Mouse (Mus musculus): ENCODE data around the gene Rad23a. TPM values are rescaled to one million over a fixed set of nuclear protein-coding genes. Genes with fewer than 3 reads are reported as not detected.

Gene Rad23a
- polyA plus RNA-seq, 1 experiment from 2014 or later, result 108 TPM

GRCm38 (mm10) chr8:84784681-84785505, 55.6 kb downstream of the Rad23a start:
- Histone ChIP-seq H3K27ac (replicated peaks) (no peak overlapping the region), H3K4me2 (peak overlapping the region; percentile 59), H3K9ac (peak overlapping the region; percentile 48), H3K9me3 (no peaks in the 10 kb centered on the region), H3K27me3 (replicated peaks) (peaks cover 100% of the 10 kb centered on the region), H3K4me1 (peaks cover 77% of the 10 kb centered on the region), H3K36me3 (no peaks in the 10 kb centered on the region), H3K4me3 (peak overlapping the region; percentile 35)
- ATAC-seq (ENCODE audit: extremely low read depth, insufficient number of reproducible peaks, low FRiP score, low TSS enrichment), result no peak; the same call in 1 of the 2 replicates
- 4% methylated on average over 48 of the region's 48 CpGs for WGBS

Small RNA genes lying within 50 kb of the gene (microRNA-seq; reads per million reads assigned to microRNA genes)
- gene Mir7069, result 3.7 reads per million, percentile 15 among the genes with 10 or more reads in this experiment

Other genes with a start within 250 kb of the Rad23a start
- 43.0 and 44.8 TPM in 2 replicates for gene Ier2, start 177.8 kb downstream of the Rad23a start, polyA plus RNA-seq (2015; fragmentation: Nextera tagmentation; extraction: Ambion mirVana)
- 47.6 and 51.6 TPM in 2 replicates for gene Trmt1, start 154.4 kb downstream of the Rad23a start, polyA plus RNA-seq (2015; fragmentation: Nextera tagmentation; extraction: Ambion mirVana)
- gene Nacc1, start 152.8 kb downstream of the Rad23a start, polyA plus RNA-seq (2015; fragmentation: Nextera tagmentation; extraction: Ambion mirVana), result 15.1 and 15.7 TPM in 2 replicates
- 15.4 and 17.1 TPM in 2 replicates for gene Lyl1, start 139.2 kb downstream of the Rad23a start, polyA plus RNA-seq (2015; fragmentation: Nextera tagmentation; extraction: Ambion mirVana)
- gene G430095P16Rik, start 117.7 kb downstream of the Rad23a start, polyA plus RNA-seq (2015; fragmentation: Nextera tagmentation; extraction: Ambion mirVana), result 7.8 and 8.9 TPM in 2 replicates
- gene Nfix, start 40.3 kb downstream of the Rad23a start, polyA plus RNA-seq (2015; fragmentation: Nextera tagmentation; extraction: Ambion mirVana), result 10.0 and 11.7 TPM in 2 replicates
- 6.3 and 6.6 TPM in 2 replicates for gene Dand5, start 17.8 kb downstream of the Rad23a start, polyA plus RNA-seq (2015; fragmentation: Nextera tagmentation; extraction: Ambion mirVana)
- 50.2 and 52.3 TPM in 2 replicates for gene Gadd45gip1, start 9.1 kb downstream of the Rad23a start, polyA plus RNA-seq (2015; fragmentation: Nextera tagmentation; extraction: Ambion mirVana)
- 711 and 772 TPM in 2 replicates for gene Calr, start 6.3 kb upstream of the Rad23a start, polyA plus RNA-seq (2015; fragmentation: Nextera tagmentation; extraction: Ambion mirVana)
- 58.3 and 63.1 TPM in 2 replicates for gene Farsa, start 16.3 kb upstream of the Rad23a start, polyA plus RNA-seq (2015; fragmentation: Nextera tagmentation; extraction: Ambion mirVana)
- 37.2 and 38.5 TPM in 2 replicates for gene Syce2, start 31.4 kb upstream of the Rad23a start, polyA plus RNA-seq (2015; fragmentation: Nextera tagmentation; extraction: Ambion mirVana)
- gene Gcdh, start 53.3 kb upstream of the Rad23a start, polyA plus RNA-seq (2015; fragmentation: Nextera tagmentation; extraction: Ambion mirVana), result 31.0 and 37.5 TPM in 2 replicates
- gene Klf1, start 61.3 kb upstream of the Rad23a start, polyA plus RNA-seq (2015; fragmentation: Nextera tagmentation; extraction: Ambion mirVana), result 4.9 and 15.6 TPM in 2 replicates
- gene Dnase2a, start 67.9 kb upstream of the Rad23a start, polyA plus RNA-seq (2015; fragmentation: Nextera tagmentation; extraction: Ambion mirVana), result 5.3 and 5.9 TPM in 2 replicates
- 0.11 and 0.19 TPM in 2 replicates for gene Mast1, start 96.7 kb upstream of the Rad23a start, polyA plus RNA-seq (2015; fragmentation: Nextera tagmentation; extraction: Ambion mirVana)
- 0.17 and 0.32 TPM in 2 replicates for gene Rtbdn, start 106.3 kb upstream of the Rad23a start, polyA plus RNA-seq (2015; fragmentation: Nextera tagmentation; extraction: Ambion mirVana)
- not detected in 2 replicates for gene Gm49661, start 128.8 kb upstream of the Rad23a start, polyA plus RNA-seq (2015; fragmentation: Nextera tagmentation; extraction: Ambion mirVana)
- gene Prdx2, start 128.9 kb upstream of the Rad23a start, polyA plus RNA-seq (2015; fragmentation: Nextera tagmentation; extraction: Ambion mirVana), result 733 and 747 TPM in 2 replicates
- gene Rnaseh2a, start 129.1 kb upstream of the Rad23a start, polyA plus RNA-seq (2015; fragmentation: Nextera tagmentation; extraction: Ambion mirVana), result 82.8 and 83.4 TPM in 2 replicates
- gene Junb, start 138.1 kb upstream of the Rad23a start, polyA plus RNA-seq (2015; fragmentation: Nextera tagmentation; extraction: Ambion mirVana), result 12.8 and 12.9 TPM in 2 replicates
- gene Hook2, start 149.9 kb upstream of the Rad23a start, polyA plus RNA-seq (2015; fragmentation: Nextera tagmentation; extraction: Ambion mirVana), result 7.2 and 7.3 TPM in 2 replicates
- not detected in 2 replicates for gene Best2, start 173.9 kb upstream of the Rad23a start, polyA plus RNA-seq (2015; fragmentation: Nextera tagmentation; extraction: Ambion mirVana)
- 113 and 127 TPM in 2 replicates for gene Asna1, start 184.6 kb upstream of the Rad23a start, polyA plus RNA-seq (2015; fragmentation: Nextera tagmentation; extraction: Ambion mirVana)
- 73.4 and 75.1 TPM in 2 replicates for gene Trir, start 186.2 kb upstream of the Rad23a start, polyA plus RNA-seq (2015; fragmentation: Nextera tagmentation; extraction: Ambion mirVana)
- gene Tnpo2, start 196.2 kb upstream of the Rad23a start, polyA plus RNA-seq (2015; fragmentation: Nextera tagmentation; extraction: Ambion mirVana), result 23.2 and 25.3 TPM in 2 replicates
- 18.5 and 19.8 TPM in 2 replicates for gene Fbxw9, start 219.4 kb upstream of the Rad23a start, polyA plus RNA-seq (2015; fragmentation: Nextera tagmentation; extraction: Ambion mirVana)
- gene Gm5741, start 227.3 kb upstream of the Rad23a start, polyA plus RNA-seq (2015; fragmentation: Nextera tagmentation; extraction: Ambion mirVana), result 0.57 TPM in 1 of 2 replicates, not detected in the other
- 51.9 and 60.4 TPM in 2 replicates for gene Dhps, start 231.1 kb upstream of the Rad23a start, polyA plus RNA-seq (2015; fragmentation: Nextera tagmentation; extraction: Ambion mirVana)
- 118 and 120 TPM in 2 replicates for gene Wdr83os, start 240.1 kb upstream of the Rad23a start, polyA plus RNA-seq (2015; fragmentation: Nextera tagmentation; extraction: Ambion mirVana)
- 37.7 and 38.7 TPM in 2 replicates for gene Wdr83, start 240.6 kb upstream of the Rad23a start, polyA plus RNA-seq (2015; fragmentation: Nextera tagmentation; extraction: Ambion mirVana)
- 30.5 and 31.1 TPM in 2 replicates for gene Man2b1, start 242.6 kb upstream of the Rad23a start, polyA plus RNA-seq (2015; fragmentation: Nextera tagmentation; extraction: Ambion mirVana)